Mouse (Mus musculus) thymus, postnatal 0 days (tissue): Measurements from ENCODE around the gene Tpcn2. TPM values are rescaled to one million over a fixed set of nuclear protein-coding genes. Genes with fewer than 3 reads are reported as not detected.

Experiments used
- DNase-seq: peaks from one replicate; pipeline ENCODE4 v3.0.0-alpha.2; 2015; ENCODE audit warnings: low spot score
- polyA plus RNA-seq: library from polyadenylated mRNA; unstranded; fragments of >200 nt; fragmentation: Nextera tagmentation; extraction: Ambion mirVana; gene quantifications from 2 replicates; pipeline ENCODE4 v1.2.1, GENCODE M21; 2015

Tpcn2 gene
- polyA plus RNA-seq, 1 experiment from 2014 or later = 13.4 TPM

- DNase-seq = no peak
These were observed 77.7 kb downstream of the Tpcn2 start for GRCm38 (mm10) chr7:145206056-145206610.

GRCm38 (mm10) chr7:145205363-145205902 is 78.4 kb downstream of the Tpcn2 start:
- no peak for DNase-seq

- DNase-seq = no peak
These were observed 84.1 kb downstream of the Tpcn2 start for GRCm38 (mm10) chr7:145199711-145200110.

GRCm38 (mm10) chr7:145198223-145198714 is 85.5 kb downstream of the Tpcn2 start:
- DNase-seq = no peak

GRCm38 (mm10) chr7:145197711-145198110 is 86.1 kb downstream of the Tpcn2 start:
- no peak for DNase-seq

- no peak for DNase-seq
These were observed 86.8 kb downstream of the Tpcn2 start for GRCm38 (mm10) chr7:145197042-145197441.

GRCm38 (mm10) chr7:145196340-145196739 is 87.5 kb downstream of the Tpcn2 start:
- DNase-seq = no peak

- DNase-seq = no peak
These were observed 88.5 kb downstream of the Tpcn2 start for GRCm38 (mm10) chr7:145195186-145195927.

GRCm38 (mm10) chr7:145194455-145195161 is 89.2 kb downstream of the Tpcn2 start:
- no peak for DNase-seq

- DNase-seq = no peak
These were observed 91.0 kb downstream of the Tpcn2 start for GRCm38 (mm10) chr7:145192836-145193235.

GRCm38 (mm10) chr7:145190520-145190919 is 93.3 kb downstream of the Tpcn2 start:
- no peak for DNase-seq

- no peak for DNase-seq
These were observed 94.5 kb downstream of the Tpcn2 start for GRCm38 (mm10) chr7:145189342-145189741.

GRCm38 (mm10) chr7:145187802-145188201 is 96.0 kb downstream of the Tpcn2 start:
- DNase-seq = no peak

GRCm38 (mm10) chr7:145182388-145182787 is 101.4 kb downstream of the Tpcn2 start:
- no peak for DNase-seq

GRCm38 (mm10) chr7:145181376-145182034 is 102.3 kb downstream of the Tpcn2 start:
- no peak for DNase-seq

GRCm38 (mm10) chr7:145179691-145180091 is 104.1 kb downstream of the Tpcn2 start:
- DNase-seq = no peak

GRCm38 (mm10) chr7:145176750-145177589 is 106.8 kb downstream of the Tpcn2 start:
- no peak for DNase-seq

GRCm38 (mm10) chr7:145173563-145173962 is 110.2 kb downstream of the Tpcn2 start:
- DNase-seq = no peak

- no peak for DNase-seq
These were observed 110.7 kb downstream of the Tpcn2 start for GRCm38 (mm10) chr7:145173116-145173515.

- no peak for DNase-seq
These were observed 114.1 kb downstream of the Tpcn2 start for GRCm38 (mm10) chr7:145169703-145170102.
